Mouse (Mus musculus) spleen, adult 2 months (tissue): Measurements from ENCODE around the gene Neurl4. TPM values are rescaled to one million over a fixed set of nuclear protein-coding genes. Genes with fewer than 3 reads are reported as not detected.

Source experiments
- DNase-seq, 2 experiments: peaks; one replicate each; pipeline versions ENCODE4 v3.0.0 to v3.0.0-alpha.2; 2012 to 2021; ENCODE audit warnings: low spot score in 2 of 2, low read depth in 1 of 2
- H3K27ac ChIP-seq: fragments of 200-500 bp; 2 replicates; pipeline ENCODE4 v1.5.1; 2012; ENCODE audit warnings: low read length, inconsistent platforms; ENCODE audit not compliant: insufficient read depth
- H3K27me3 ChIP-seq: fragments of 200-500 bp; 2 replicates; pipeline ENCODE4 v1.6.1; 2012; ENCODE audit warnings: mild to moderate bottlenecking, moderate library complexity, low read length, inconsistent platforms; ENCODE audit not compliant: control insufficient read depth, insufficient read depth
- H3K36me3 ChIP-seq: fragments of 200-500 bp; 2 replicates; pipeline ENCODE4 v1.6.1; 2012; ENCODE audit warnings: mild to moderate bottlenecking, low read length, inconsistent platforms; ENCODE audit not compliant: control insufficient read depth, insufficient read depth
- H3K4me1 ChIP-seq: fragments of 200-500 bp; 2 replicates; pipeline ENCODE4 v1.6.1; 2011; ENCODE audit warnings: inconsistent platforms; ENCODE audit not compliant: control insufficient read depth, insufficient read depth, insufficient read length
- H3K4me3 ChIP-seq: fragments of 200-500 bp; 2 replicates; pipeline ENCODE4 v1.5.1; 2011; ENCODE audit warnings: mild to moderate bottlenecking, inconsistent platforms; ENCODE audit not compliant: insufficient read depth, insufficient read length; ENCODE audit errors: extremely low read depth
- CTCF ChIP-seq: fragments of 200-500 bp; IDR thresholded peaks from 2 replicates; pipeline ENCODE4 v1.5.1; 2011; ENCODE audit warnings: mild to moderate bottlenecking, inconsistent platforms; ENCODE audit not compliant: insufficient read depth, insufficient read length, insufficient replicate concordance; ENCODE audit errors: extremely low read depth
- POLR2A ChIP-seq: fragments of 200-500 bp; IDR thresholded peaks from 2 replicates; pipeline ENCODE4 v1.6.1; 2011; ENCODE audit warnings: low read depth, low read length, inconsistent platforms
- WGBS: fragments of 180-500 bp; shearing (Covaris S2); methylation state at CpG from one replicate; pipeline ENCODE4 v1.1.7; 2018; 5-methylcytosine and 5-hydroxymethylcytosine counted together
- polyA plus RNA-seq: library from polyadenylated mRNA; depleted of rRNA; stranded (reverse); fragments of >200 nt; gene quantifications from 2 replicates; pipeline ENCODE4 v1.2.3, GENCODE M21; 2012

The Neurl4 gene
- polyA plus RNA-seq, 1 experiment: 43.3 TPM

DNA sequence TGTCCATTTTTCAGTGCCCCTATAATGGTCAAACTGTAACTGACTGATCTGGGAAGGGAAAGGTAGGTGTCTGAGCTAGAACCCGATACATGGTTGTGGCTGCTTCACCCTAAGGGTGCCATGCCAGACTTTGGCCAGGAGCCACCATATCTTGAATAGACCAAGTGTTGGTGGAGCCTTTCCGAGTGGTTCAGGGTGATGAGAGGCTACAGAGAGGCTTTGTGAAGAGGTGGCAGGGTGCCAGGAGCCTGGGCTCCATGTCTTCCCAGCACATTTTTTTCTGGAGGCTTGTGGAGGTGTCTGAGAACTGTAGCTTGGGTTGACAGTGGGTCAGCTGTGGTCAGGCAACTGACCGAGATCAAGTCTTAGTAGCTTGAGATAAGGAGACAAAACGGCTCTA lies 9.4 kb upstream of the Neurl4 start:
- 86% methylated on average over 4 of the region's 4 CpGs for WGBS
- H3K27ac ChIP-seq: no peak overlapping the region
- H3K4me1 ChIP-seq: peaks cover 11% of the 10 kb centered on the region; the same call in 1 of the 2 replicates

DNA sequence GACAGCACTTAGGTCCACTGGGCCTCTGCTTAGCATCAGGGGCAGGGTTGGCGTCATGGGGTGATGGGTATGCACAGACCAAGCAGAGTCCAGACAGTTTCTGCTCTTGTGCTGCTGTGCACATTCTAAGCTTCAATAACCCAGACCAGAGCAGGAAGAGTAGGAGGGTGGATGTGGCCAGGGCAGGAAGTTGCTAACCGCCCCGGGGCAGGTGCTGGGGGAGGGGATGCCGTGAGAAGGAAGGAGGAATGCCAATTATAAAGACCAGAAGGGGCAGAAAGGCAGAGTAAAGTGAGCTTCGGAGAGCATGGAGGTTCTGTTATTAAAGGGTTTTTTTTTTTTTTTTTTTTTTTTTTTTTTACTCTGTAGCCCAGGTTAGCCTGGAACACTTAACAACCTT lies 6.2 kb upstream of the Neurl4 start:
- peaks cover 14% of the 10 kb centered on the region for H3K36me3 ChIP-seq
- DNase-seq: peak; percentile 65 to 87
- WGBS: 4% methylated on average over 5 of the region's 5 CpGs
- H3K4me3 ChIP-seq: peak overlapping the region; percentile 70
- H3K27ac ChIP-seq: peak overlapping the region; percentile 98
- TF ChIP-seq CTCF (no peak), POLR2A (no peak; the same call in 1 of the 2 replicates)
- H3K27me3 ChIP-seq: no peaks in the 10 kb centered on the region
- peaks cover 11% of the 10 kb centered on the region; the same call in 1 of the 2 replicates for H3K4me1 ChIP-seq

More for the DNA sequence above, 9.4 kb upstream of the Neurl4 start:
- Histone ChIP-seq H3K27me3 (no peaks in the 10 kb centered on the region), H3K36me3 (peaks cover 25% of the 10 kb centered on the region), H3K4me3 (no peak overlapping the region)
- TF ChIP-seq POLR2A (no peak), CTCF (no peak)
- DNase-seq: no peak

DNA sequence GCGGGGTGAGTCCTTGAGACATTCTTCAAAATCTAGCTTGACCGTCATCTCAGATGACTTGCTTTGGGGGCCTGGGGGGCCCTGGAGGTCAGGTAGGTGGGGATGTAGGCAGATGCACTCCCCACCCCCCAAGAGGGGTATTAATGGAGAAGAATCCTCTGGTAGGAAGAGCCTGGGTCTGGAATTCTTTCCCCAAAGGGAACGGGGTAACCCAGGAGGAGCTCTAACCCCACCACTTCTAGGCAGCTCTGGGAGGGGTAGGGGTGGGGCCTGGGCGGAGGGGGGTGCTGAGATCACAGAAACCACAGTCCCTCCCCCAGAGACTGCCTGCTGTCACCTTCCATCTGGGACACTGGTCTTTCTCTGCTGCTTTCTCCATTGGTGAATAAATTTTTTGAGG lies 5.6 kb upstream of the Neurl4 start, which contains the start of gene Acap1:
Acap1 (minus strand) TSS at position 249 of the 400 bp plus-strand sequence.
- Histone ChIP-seq H3K27me3 (no peaks in the 10 kb centered on the region), H3K27ac (peak within 1 kb of the TSS; percentile 98), H3K4me3 (peak within 1 kb of the TSS; percentile 70), H3K4me1 (peaks cover 11% of the 10 kb centered on the region; the same call in 1 of the 2 replicates), H3K36me3 (peaks cover 8% of the 10 kb centered on the region)
- peak in 1 of 2 experiments; percentile 62 for DNase-seq
- 6% methylated on average over 4 of the region's 4 CpGs for WGBS
- TF ChIP-seq POLR2A (no peak; the same call in 1 of the 2 replicates), CTCF (no peak)

DNA sequence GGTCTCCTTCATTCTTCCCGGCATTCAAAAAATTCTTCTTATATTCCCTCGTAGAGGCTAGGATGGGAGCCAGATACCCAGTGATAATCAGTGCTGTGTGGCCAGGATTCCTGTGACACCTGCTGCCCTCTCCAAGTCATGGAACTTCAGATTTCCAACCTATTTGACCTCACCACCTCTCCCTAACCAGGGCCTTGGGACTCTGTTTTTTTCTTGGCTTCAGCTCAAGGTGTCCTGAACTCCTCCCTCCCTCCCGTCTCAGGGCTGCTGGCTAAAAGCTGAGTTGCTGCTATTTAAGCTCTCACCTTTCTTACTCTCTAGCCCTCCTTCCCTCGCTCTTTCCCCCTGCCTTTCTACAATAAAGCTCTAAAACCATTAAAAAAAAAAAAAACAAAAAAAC lies 1.0 kb upstream of the Neurl4 start:
- no peak for DNase-seq

DNA sequence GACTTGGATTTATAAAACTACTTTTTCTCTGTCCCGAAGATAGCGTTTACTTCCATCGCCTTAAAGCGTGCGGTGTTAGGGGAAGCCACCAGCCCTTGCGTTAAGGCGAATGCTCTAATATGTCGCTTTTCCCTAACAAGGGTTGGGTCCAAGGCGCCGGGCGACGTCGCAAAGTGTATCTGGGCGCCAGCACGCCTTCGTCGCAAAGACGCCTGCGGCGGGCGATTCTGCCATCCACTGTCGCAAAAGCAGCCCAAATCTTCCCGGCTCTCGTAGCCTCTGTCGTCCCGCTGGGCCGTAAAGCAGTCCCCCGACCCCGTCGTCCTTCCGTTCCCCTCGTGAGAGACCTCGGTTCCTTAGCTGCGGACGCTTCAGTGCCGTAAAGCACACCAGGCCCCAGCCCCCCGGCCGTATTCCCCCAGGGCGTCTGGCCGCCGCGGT lies 554 bp downstream of the Neurl4 start:
- H3K36me3 ChIP-seq: peaks cover 16% of the 10 kb centered on the region
- under 1% methylated on average over 42 of the region's 42 CpGs for WGBS
- H3K4me3 ChIP-seq: peak overlapping the region; percentile 57
- H3K4me1 ChIP-seq: peaks cover 2% of the 10 kb centered on the region; the same call in 1 of the 2 replicates
- DNase-seq: peak; percentile 88 to 91
- H3K27me3 ChIP-seq: no peaks in the 10 kb centered on the region
- peak overlapping the region; percentile 78 for H3K27ac ChIP-seq
- TF ChIP-seq POLR2A (peak; percentile 45; the same call in 1 of the 2 replicates), CTCF (no peak)

More for the DNA sequence above, 1.0 kb upstream of the Neurl4 start:
- TF ChIP-seq CTCF: no peak
- no peak for TF ChIP-seq POLR2A
- WGBS: 52% methylated on average over 4 of the region's 4 CpGs
- H3K27me3 ChIP-seq: no peaks in the 10 kb centered on the region
- no peak overlapping the region for H3K4me3 ChIP-seq
- no peak overlapping the region for H3K27ac ChIP-seq
- peaks cover 8% of the 10 kb centered on the region for H3K36me3 ChIP-seq
- peaks cover 7% of the 10 kb centered on the region; the same call in 1 of the 2 replicates for H3K4me1 ChIP-seq

DNA sequence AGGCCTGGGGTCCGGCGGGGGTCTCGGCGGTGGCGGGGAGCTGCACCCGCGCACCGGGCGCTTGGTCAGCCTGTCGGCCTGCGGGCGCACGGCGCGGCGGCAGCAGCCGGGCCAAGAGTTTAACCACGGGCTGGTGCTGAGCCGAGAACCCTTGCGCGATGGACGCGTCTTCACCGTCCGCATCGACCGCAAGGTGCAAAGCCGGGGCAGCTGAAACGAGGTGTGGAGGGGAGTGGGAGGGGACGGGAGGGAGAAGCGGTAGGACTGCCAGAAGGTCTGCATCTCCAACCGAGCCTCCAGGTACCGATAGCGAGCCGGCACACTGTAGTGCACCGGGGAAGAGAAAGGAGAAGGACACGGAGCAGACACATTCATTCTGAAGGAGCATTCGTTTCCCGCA lies 1.1 kb downstream of the Neurl4 start:
- 1% methylated on average over 38 of the region's 39 CpGs for WGBS
- no peak for TF ChIP-seq POLR2A
- no peak for TF ChIP-seq CTCF
- peaks cover 21% of the 10 kb centered on the region for H3K36me3 ChIP-seq
- peaks cover 2% of the 10 kb centered on the region; the same call in 1 of the 2 replicates for H3K4me1 ChIP-seq
- DNase-seq: no peak
- peak overlapping the region; percentile 57 for H3K4me3 ChIP-seq
- H3K27me3 ChIP-seq: no peaks in the 10 kb centered on the region
- peak overlapping the region; percentile 49; the same call in 1 of the 2 replicates for H3K27ac ChIP-seq

DNA sequence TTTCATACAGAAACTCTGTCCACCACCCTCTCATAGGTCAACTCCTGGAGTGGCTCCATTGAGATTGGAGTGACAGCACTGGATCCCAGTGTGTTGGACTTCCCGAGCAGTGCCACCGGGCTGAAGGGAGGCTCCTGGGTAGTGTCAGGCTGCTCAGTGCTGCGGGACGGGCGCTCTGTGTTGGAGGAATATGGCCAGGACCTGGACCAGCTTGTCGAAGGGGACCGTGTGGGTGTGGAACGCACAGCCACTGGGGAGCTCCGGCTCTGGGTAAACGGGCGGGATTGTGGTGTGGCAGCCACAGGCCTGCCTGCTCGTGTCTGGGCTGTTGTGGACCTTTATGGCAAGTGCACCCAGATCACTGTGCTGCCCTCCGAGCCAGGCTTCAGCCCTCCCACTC lies 2.1 kb downstream of the Neurl4 start:
- DNase-seq: no peak
- WGBS: 93% methylated on average over 13 of the region's 13 CpGs
- Histone ChIP-seq H3K4me3 (no peak overlapping the region), H3K4me1 (peaks cover 2% of the 10 kb centered on the region; the same call in 1 of the 2 replicates), H3K36me3 (peaks cover 30% of the 10 kb centered on the region), H3K27ac (no peak overlapping the region), H3K27me3 (no peaks in the 10 kb centered on the region)
- no peak for TF ChIP-seq POLR2A
- no peak for TF ChIP-seq CTCF
